Mouse (Mus musculus): ENCODE results near the gene Slc23a4.

DNA sequence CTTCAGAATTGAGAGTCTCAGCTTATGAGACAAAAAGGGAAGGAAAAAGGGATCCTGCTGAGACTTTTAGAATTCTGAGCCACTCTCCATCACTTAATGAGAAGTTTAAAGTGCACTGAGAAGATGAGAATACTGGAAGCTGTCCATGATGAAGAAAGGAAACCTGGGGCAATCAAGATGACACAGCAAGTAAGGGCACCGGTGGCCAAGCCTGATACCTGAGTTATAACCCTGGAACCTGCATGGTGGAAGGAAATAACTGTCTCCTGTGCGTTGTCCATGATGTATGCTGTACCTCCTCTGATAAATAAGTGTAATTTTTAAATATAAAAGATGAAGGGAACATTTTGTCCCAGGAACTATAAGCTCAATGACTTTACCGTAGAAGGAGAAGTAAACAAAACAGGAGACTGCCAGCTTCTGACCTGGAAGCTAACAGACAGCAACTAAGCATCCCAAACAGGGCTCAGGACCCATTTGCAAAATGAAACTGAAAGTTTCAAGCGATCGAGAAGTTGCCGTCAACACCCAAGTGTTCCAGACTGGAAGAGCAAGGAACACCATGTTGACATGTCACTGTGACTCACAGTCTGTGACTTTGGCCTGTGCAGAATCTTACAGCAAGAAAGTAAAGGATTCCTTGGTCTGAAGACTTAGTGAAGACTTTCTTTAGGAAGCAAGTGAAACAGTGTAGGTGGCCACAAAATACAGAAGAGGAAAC, 22.2 kb downstream of the Slc23a4 start:
- no peak for TF ChIP-seq CTCF (IDR thresholded peaks at IDR 0.05)
- no peak for TF ChIP-seq EP300 (IDR thresholded peaks at IDR 0.05; ENCODE audit: insufficient read depth, low read depth, low read length)
